Mouse (Mus musculus) MEL (cell line): ENCODE results near the gene Tbx19. TPM values are rescaled to one million over a fixed set of nuclear protein-coding genes. Genes with fewer than 3 reads are reported as not detected.

ENCODE experiments used
- DNase-seq: peaks from one replicate; pipeline ENCODE4 v3.0.0; 2011; ENCODE audit warnings: low read depth, low spot score
- H3K27ac ChIP-seq: 2 replicates; pipeline ENCODE4 v1.5.1; 2012; ENCODE audit warnings: low read depth, mild to moderate bottlenecking, control low read depth, low read length, moderate library complexity; ENCODE audit not compliant: control insufficient read depth
- H3K27me3 ChIP-seq, 2 experiments: fragments of 150-350 bp in 1 of 2; sonication (generic) in 1 of 2; 2 replicates each; pipeline ENCODE4 v1.6.1; 2012; ENCODE audit warnings: low read length in 2 of 2, mild to moderate bottlenecking in 2 of 2, improper control_type of control experiment in 1 of 2, moderate library complexity in 1 of 2; ENCODE audit not compliant: insufficient read depth in 2 of 2, control insufficient read depth in 1 of 2
- H3K36me3 ChIP-seq, 2 experiments: 2 replicates each; pipeline ENCODE4 v1.6.1; 2012 to 2014; ENCODE audit warnings: low read length in 2 of 2, improper control_type of control experiment in 1 of 2, inconsistent platforms in 1 of 2, mild to moderate bottlenecking in 1 of 2; ENCODE audit not compliant: insufficient read depth in 2 of 2, control insufficient read depth in 1 of 2
- H3K4me1 ChIP-seq, 2 experiments: fragments of 150-350 bp in 1 of 2; sonication (generic) in 1 of 2; 2 replicates each; pipeline ENCODE4 v1.6.1; 2012; ENCODE audit warnings: low read length in 2 of 2, improper control_type of control experiment in 1 of 2, mild to moderate bottlenecking in 1 of 2; ENCODE audit not compliant: insufficient read depth in 2 of 2, control insufficient read depth in 1 of 2
- H3K4me3 ChIP-seq, 2 experiments: fragments of 150-350 bp in 1 of 2; sonication (generic) in 1 of 2; 2 replicates each; pipeline ENCODE4 v1.5.1; 2012; ENCODE audit warnings: low read depth in 2 of 2, low read length in 2 of 2, mild to moderate bottlenecking in 2 of 2, moderate library complexity in 2 of 2, control low read depth in 1 of 2, improper control_type of control experiment in 1 of 2; ENCODE audit not compliant: control insufficient read depth in 1 of 2, insufficient read depth in 1 of 2
- H3K79me2 ChIP-seq: 2 replicates; pipeline ENCODE4 v1.6.1; 2012; ENCODE audit warnings: mild to moderate bottlenecking, low read length, moderate library complexity; ENCODE audit not compliant: control insufficient read depth, poor library complexity, insufficient read depth
- H3K9ac ChIP-seq: 2 replicates; pipeline ENCODE4 v1.6.1; 2012; ENCODE audit warnings: low read depth, mild to moderate bottlenecking, control low read depth, low read length, moderate library complexity; ENCODE audit not compliant: control insufficient read depth, poor library complexity, severe bottlenecking
- H3K9me3 ChIP-seq: fragments of 150-350 bp; sonication (generic); replicated peaks from 2 replicates; pipeline ENCODE4 v1.6.1; 2012; ENCODE audit warnings: mild to moderate bottlenecking, low read length, improper control_type of control experiment, moderate library complexity; ENCODE audit not compliant: insufficient read depth
- BHLHE40 ChIP-seq: IDR thresholded peaks from 2 replicates; pipeline ENCODE4 v1.6.1; 2012; ENCODE audit warnings: low read depth, mild to moderate bottlenecking, inconsistent platforms, low read length, improper control_type of control experiment, borderline replicate concordance
- CHD1 ChIP-seq: IDR thresholded peaks from 2 replicates; pipeline ENCODE4 v1.6.1; 2012; ENCODE audit warnings: low read depth, mild to moderate bottlenecking, inconsistent platforms, low read length, improper control_type of control experiment
- CHD2 ChIP-seq: IDR thresholded peaks from 2 replicates; pipeline ENCODE4 v1.6.1; 2011; ENCODE audit warnings: low read length, improper control_type of control experiment
- CTCF ChIP-seq, 3 experiments: IDR thresholded peaks in 2 of 3; conservative IDR thresholded peaks in 1 of 3; 2 replicates each; pipeline ENCODE4 v1.5.1; 2011 to 2012; ENCODE audit warnings: low read length in 3 of 3, low read depth in 2 of 3, mild to moderate bottlenecking in 2 of 3, improper control_type of control experiment in 1 of 3, inconsistent platforms in 1 of 3, mixed read lengths in 1 of 3, moderate library complexity in 1 of 3; ENCODE audit not compliant: control insufficient read depth in 1 of 3, insufficient read depth in 1 of 3, poor library complexity in 1 of 3, severe bottlenecking in 1 of 3
- E2F4 ChIP-seq: IDR thresholded peaks from 2 replicates; pipeline ENCODE4 v1.6.1; 2011; ENCODE audit warnings: low read depth, low read length, improper control_type of control experiment, borderline replicate concordance
- EP300 ChIP-seq, 2 experiments: IDR thresholded peaks; 2 replicates each; pipeline ENCODE4 v1.6.1; 2011; ENCODE audit warnings: improper control_type of control experiment in 2 of 2, low read length in 2 of 2, low read depth in 1 of 2, mild to moderate bottlenecking in 1 of 2
- ETS1 ChIP-seq: IDR thresholded peaks from 2 replicates; pipeline ENCODE4 v1.6.1; 2012; ENCODE audit warnings: low read depth, mild to moderate bottlenecking, inconsistent platforms, low read length, improper control_type of control experiment, moderate library complexity
- GABPA ChIP-seq: IDR thresholded peaks from 2 replicates; pipeline ENCODE4 v1.6.1; 2012; ENCODE audit warnings: low read depth, mild to moderate bottlenecking, inconsistent platforms, low read length, improper control_type of control experiment, moderate library complexity
- HCFC1 ChIP-seq: IDR thresholded peaks from 2 replicates; pipeline ENCODE4 v1.6.1; 2012; ENCODE audit warnings: low read depth, mild to moderate bottlenecking, inconsistent platforms, low read length, improper control_type of control experiment, moderate library complexity
- JUND ChIP-seq: IDR thresholded peaks from 2 replicates; pipeline ENCODE4 v1.6.1; 2011; ENCODE audit warnings: low read depth, mild to moderate bottlenecking, improper control_type of control experiment, low read length
- KAT2A ChIP-seq: conservative IDR thresholded peaks from 2 replicates; pipeline ENCODE4 v1.6.1; 2012; ENCODE audit warnings: low read depth, low read length, improper control_type of control experiment, inconsistent platforms
- MAFK ChIP-seq: IDR thresholded peaks from 2 replicates; pipeline ENCODE4 v1.6.1; 2011; ENCODE audit warnings: low read depth, mild to moderate bottlenecking, low read length, improper control_type of control experiment, borderline replicate concordance
- MAX ChIP-seq: IDR thresholded peaks from 2 replicates; pipeline ENCODE4 v1.6.1; 2011; ENCODE audit warnings: low read length, improper control_type of control experiment
- MXI1 ChIP-seq: IDR thresholded peaks from 2 replicates; pipeline ENCODE4 v1.6.1; 2011; ENCODE audit warnings: mild to moderate bottlenecking, low read depth, low read length, improper control_type of control experiment
- NELFE ChIP-seq: IDR thresholded peaks from 2 replicates; pipeline ENCODE4 v1.6.1; 2011; ENCODE audit warnings: low read depth, low read length, improper control_type of control experiment
- POLR2AphosphoS5 ChIP-seq: IDR thresholded peaks from 2 replicates; pipeline ENCODE4 v1.6.1; 2012; ENCODE audit warnings: low read depth, borderline replicate concordance, mild to moderate bottlenecking, inconsistent platforms, low read length, moderate library complexity, mixed read lengths
- RAD21 ChIP-seq: IDR thresholded peaks from 2 replicates; pipeline ENCODE4 v1.6.1; 2011; ENCODE audit warnings: mild to moderate bottlenecking, low read depth, low read length, improper control_type of control experiment
- SIN3A ChIP-seq: IDR thresholded peaks from 2 replicates; pipeline ENCODE4 v1.6.1; 2012; ENCODE audit warnings: low read length, improper control_type of control experiment, inconsistent platforms
- SMC3 ChIP-seq: IDR thresholded peaks from 2 replicates; pipeline ENCODE4 v1.6.1; 2011; ENCODE audit warnings: low read depth, low read length, improper control_type of control experiment
- TAL1 ChIP-seq: IDR thresholded peaks from 2 replicates; pipeline ENCODE4 v1.6.1; 2012; ENCODE audit warnings: mild to moderate bottlenecking, inconsistent platforms, low read length, moderate library complexity, mixed read lengths
- TCF12 ChIP-seq: IDR thresholded peaks from 2 replicates; pipeline ENCODE4 v1.6.1; 2014; ENCODE audit warnings: low read depth, mild to moderate bottlenecking, inconsistent platforms, low read length, improper control_type of control experiment, moderate library complexity
- UBTF ChIP-seq: IDR thresholded peaks from 2 replicates; pipeline ENCODE4 v1.6.1; 2012; ENCODE audit warnings: low read depth, mild to moderate bottlenecking, inconsistent platforms, low read length, improper control_type of control experiment, moderate library complexity, borderline replicate concordance; ENCODE audit not compliant: insufficient read depth
- USF1 ChIP-seq: IDR thresholded peaks from 2 replicates; pipeline ENCODE4 v1.6.1; 2014; ENCODE audit warnings: low read depth, mild to moderate bottlenecking, inconsistent platforms, low read length, improper control_type of control experiment, moderate library complexity
- USF2 ChIP-seq, 2 experiments: IDR thresholded peaks; 2 replicates each; pipeline ENCODE4 v1.6.1; 2011 to 2012; ENCODE audit warnings: improper control_type of control experiment in 2 of 2, low read length in 2 of 2, borderline replicate concordance in 1 of 2, inconsistent platforms in 1 of 2, low read depth in 1 of 2, mild to moderate bottlenecking in 1 of 2; ENCODE audit not compliant: insufficient read depth in 1 of 2
- ZC3H11A ChIP-seq: IDR thresholded peaks from 2 replicates; pipeline ENCODE4 v1.6.1; 2012; ENCODE audit warnings: low read depth, mild to moderate bottlenecking, inconsistent platforms, low read length, improper control_type of control experiment
- ZKSCAN1 ChIP-seq: IDR thresholded peaks from 2 replicates; pipeline ENCODE4 v1.6.1; 2012; ENCODE audit warnings: low read depth, mild to moderate bottlenecking, inconsistent platforms, low read length, improper control_type of control experiment, moderate library complexity
- ZNF384 ChIP-seq: IDR thresholded peaks from 2 replicates; pipeline ENCODE4 v1.6.1; 2012; ENCODE audit warnings: low read depth, mild to moderate bottlenecking, inconsistent platforms, low read length, improper control_type of control experiment
- polyA plus RNA-seq, 2 experiments: library from polyadenylated mRNA; stranded (reverse) in 1 of 2; unstranded in 1 of 2; fragments of >175 nt in 1 of 2; fragments of >200 nt in 1 of 2; gene quantifications; 2 replicates each; pipeline versions ENCODE4 v1.2.1 to v1.2.4; 2012; ENCODE audit warnings: low replicate concordance in 2 of 2, low read depth in 1 of 2; ENCODE audit not compliant: insufficient read length in 2 of 2, insufficient read depth in 1 of 2, missing spikeins in 1 of 2
- total RNA-seq: library from RNA; depleted of rRNA; stranded (reverse); fragments of 300-350 nt; gene quantifications from 2 replicates; pipeline ENCODE4 v1.2.3, GENCODE M21; 2012

Tbx19 gene
- total and polyA plus RNA-seq, 3 experiments = 0.19 TPM; not detected in 2

- Histone ChIP-seq H3K79me2 (no peaks in the 10 kb centered on the region), H3K27ac (no peak overlapping the region), H3K36me3 (no peaks in the 10 kb centered on the region), H3K9ac (no peak overlapping the region), H3K4me3 (no peak overlapping the region), H3K9me3 (no peaks in the 10 kb centered on the region), H3K4me1 (no peaks in the 10 kb centered on the region), H3K27me3 (no peaks in the 10 kb centered on the region)
- no peak for DNase-seq
- no peak for TF ChIP-seq MXI1
- TF ChIP-seq ZC3H11A = no peak
- TF ChIP-seq EP300 (IDR thresholded peaks at IDR 0.05; ENCODE audit: low read depth in 1 of 2, low read length in 2 of 2) = no peak
- TF ChIP-seq CTCF (IDR thresholded peaks at IDR 0.05 in 2 of 3, conservative IDR thresholded peaks at IDR 0.05 in 1 of 3; ENCODE audit: control insufficient read depth in 1 of 3, insufficient read depth in 1 of 3, low read depth in 2 of 3, low read length in 3 of 3, poor library complexity in 1 of 3, severe bottlenecking in 1 of 3) = no peak
- no peak for TF ChIP-seq JUND
- TF ChIP-seq BHLHE40 = no peak
- TF ChIP-seq MAFK = no peak
- TF ChIP-seq NELFE = no peak
- TF ChIP-seq GABPA = no peak
- TF ChIP-seq ETS1 = no peak
- TF ChIP-seq USF1 = no peak
- no peak for TF ChIP-seq CHD2
- TF ChIP-seq USF2 (IDR thresholded peaks at IDR 0.05; ENCODE audit: borderline replicate concordance in 1 of 2, insufficient read depth in 1 of 2, low read depth in 1 of 2, low read length in 2 of 2) = no peak
- TF ChIP-seq POLR2AphosphoS5 = no peak
Observed at GRCm38 (mm10) chr1:165185116-165185515, 24.5 kb upstream of the Tbx19 start.

GRCm38 (mm10) chr1:165184178-165184577 is 23.6 kb upstream of the Tbx19 start:
- Histone ChIP-seq H3K4me3 (no peak overlapping the region), H3K4me1 (no peaks in the 10 kb centered on the region), H3K27me3 (no peaks in the 10 kb centered on the region), H3K79me2 (no peaks in the 10 kb centered on the region), H3K9ac (no peak overlapping the region), H3K27ac (no peak overlapping the region), H3K36me3 (no peaks in the 10 kb centered on the region), H3K9me3 (no peaks in the 10 kb centered on the region)
- TF ChIP-seq EP300 (IDR thresholded peaks at IDR 0.05; ENCODE audit: low read depth in 1 of 2, low read length in 2 of 2) (no peak), ZC3H11A (no peak), MAX (no peak), MAFK (no peak), USF2 (IDR thresholded peaks at IDR 0.05; ENCODE audit: borderline replicate concordance in 1 of 2, insufficient read depth in 1 of 2, low read depth in 1 of 2, low read length in 2 of 2) (no peak), KAT2A (no peak), GABPA (no peak), ZNF384 (no peak), TCF12 (no peak), E2F4 (no peak), TAL1 (no peak), SIN3A (no peak), UBTF (no peak), RAD21 (no peak), SMC3 (no peak), HCFC1 (no peak), ETS1 (no peak), CHD1 (no peak), ZKSCAN1 (no peak)
- no peak for DNase-seq
